Mouse (Mus musculus) liver, embryonic 15.5 days (tissue): ENCODE results near the gene Med9. TPM values are rescaled to one million over a fixed set of nuclear protein-coding genes. Genes with fewer than 3 reads are reported as not detected.
A peak's percentile ranks its signal among the peaks of the same experiment; 100 is the strongest.

ENCODE experiments used
- ATAC-seq: fragments of 200-750 bp; cut with Nextera tagmentation; 2 replicates; pipeline ENCODE4 v1.8.0; 2017; ENCODE audit warnings: moderate number of reproducible peaks, mild to moderate bottlenecking, moderate library complexity; ENCODE audit not compliant: insufficient read depth
- H3K27ac ChIP-seq: fragments of 300-500 bp; sonication (generic); replicated peaks from 2 replicates; pipeline ENCODE4 v1.5.1; 2015; ENCODE audit warnings: mild to moderate bottlenecking, inconsistent platforms
- H3K27me3 ChIP-seq: fragments of 300-500 bp; sonication (generic); 2 replicates; pipeline ENCODE4 v1.6.1; 2015; ENCODE audit warnings: mild to moderate bottlenecking, inconsistent platforms
- H3K36me3 ChIP-seq: fragments of 300-500 bp; sonication (generic); replicated peaks from 2 replicates; pipeline ENCODE4 v1.6.1; 2015; ENCODE audit warnings: moderate library complexity, mild to moderate bottlenecking, inconsistent platforms
- H3K4me1 ChIP-seq: fragments of 300-500 bp; sonication (generic); replicated peaks from 2 replicates; pipeline ENCODE4 v1.6.1; 2015; ENCODE audit warnings: inconsistent platforms
- H3K4me2 ChIP-seq: fragments of 300-500 bp; sonication (generic); 2 replicates; pipeline ENCODE4 v1.6.1; 2015; ENCODE audit warnings: moderate library complexity, mild to moderate bottlenecking, inconsistent platforms
- H3K4me3 ChIP-seq: fragments of 300-500 bp; sonication (generic); replicated peaks from 2 replicates; pipeline ENCODE4 v1.5.1; 2015; ENCODE audit warnings: mild to moderate bottlenecking, inconsistent platforms
- H3K9ac ChIP-seq: fragments of 300-500 bp; sonication (generic); 2 replicates; pipeline ENCODE4 v1.6.1; 2015; ENCODE audit warnings: moderate library complexity, mild to moderate bottlenecking, inconsistent platforms
- H3K9me3 ChIP-seq: fragments of 300-500 bp; sonication (generic); replicated peaks from 2 replicates; pipeline ENCODE4 v1.6.1; 2016; ENCODE audit warnings: inconsistent platforms
- WGBS: fragments of 180-500 bp; shearing (Covaris S2); methylation state at CpG from one replicate; pipeline ENCODE4 v1.1.7; 2015; ENCODE audit warnings: mixed read lengths; ENCODE audit not compliant: insufficient replicate concordance; 5-methylcytosine and 5-hydroxymethylcytosine counted together
- polyA plus RNA-seq: library from polyadenylated mRNA; unstranded; fragments of >200 nt; fragmentation: Nextera tagmentation; extraction: Ambion mirVana; gene quantifications from 2 replicates; pipeline ENCODE4 v1.2.1, GENCODE M21; 2015

Gene Med9
- polyA plus RNA-seq, 1 experiment from 2014 or later: 19.6 TPM

GRCm38 (mm10) chr11:59919401-59919800 is 28.6 kb upstream of the Med9 start:
- peak overlapping the region; percentile 36 for H3K4me2 ChIP-seq
- H3K9ac ChIP-seq: no peak overlapping the region
- H3K27ac ChIP-seq: peak overlapping the region; percentile 57

GRCm38 (mm10) chr11:59920331-59920730 is 27.7 kb upstream of the Med9 start:
- Histone ChIP-seq H3K4me1 (peaks cover 30% of the 10 kb centered on the region), H3K36me3 (no peaks in the 10 kb centered on the region), H3K4me3 (no peak overlapping the region), H3K9ac (no peak overlapping the region), H3K9me3 (no peaks in the 10 kb centered on the region), H3K4me2 (peak overlapping the region; percentile 36), H3K27me3 (no peaks in the 10 kb centered on the region), H3K27ac (no peak overlapping the region)
- no peak; the same call in 1 of the 2 replicates for ATAC-seq
- WGBS: 13% methylated on average over 5 of the region's 5 CpGs

More at GRCm38 (mm10) chr11:59919401-59919800, 28.6 kb upstream of the Med9 start:
- peak; percentile 61 for ATAC-seq
- Histone ChIP-seq H3K27me3 (no peaks in the 10 kb centered on the region), H3K4me3 (no peak overlapping the region), H3K36me3 (no peaks in the 10 kb centered on the region), H3K4me1 (peaks cover 30% of the 10 kb centered on the region), H3K9me3 (no peaks in the 10 kb centered on the region)
- WGBS: 11% methylated on average over 3 of the region's 3 CpGs

GRCm38 (mm10) chr11:59921265-59921664 is 26.7 kb upstream of the Med9 start:
- Histone ChIP-seq H3K36me3 (no peaks in the 10 kb centered on the region), H3K4me1 (peaks cover 30% of the 10 kb centered on the region), H3K27me3 (no peaks in the 10 kb centered on the region), H3K4me3 (no peak overlapping the region), H3K4me2 (peak overlapping the region; percentile 36), H3K9me3 (no peaks in the 10 kb centered on the region), H3K9ac (no peak overlapping the region), H3K27ac (no peak overlapping the region)
- WGBS: 35% methylated on average over 7 of the region's 7 CpGs
- ATAC-seq: 0 out of 2 replicates have a peak, but pooled peaks have one; percentile 30

- Histone ChIP-seq H3K9me3 (no peaks in the 10 kb centered on the region), H3K9ac (no peak overlapping the region), H3K27me3 (peaks cover 11% of the 10 kb centered on the region; the same call in 1 of the 2 replicates), H3K4me2 (no peak overlapping the region), H3K4me3 (no peak overlapping the region), H3K27ac (no peak overlapping the region), H3K36me3 (no peaks in the 10 kb centered on the region), H3K4me1 (no peaks in the 10 kb centered on the region)
- WGBS: 57% methylated on average over 4 of the region's 4 CpGs
- ATAC-seq: no peak
Measured at GRCm38 (mm10) chr11:59930031-59930430, 18.0 kb upstream of the Med9 start.

- no peaks in the 10 kb centered on the region for H3K36me3 ChIP-seq
- WGBS: 49% methylated on average over 9 of the region's 9 CpGs
- no peaks in the 10 kb centered on the region for H3K9me3 ChIP-seq
- peaks cover 11% of the 10 kb centered on the region; the same call in 1 of the 2 replicates for H3K27me3 ChIP-seq
- H3K4me1 ChIP-seq: no peaks in the 10 kb centered on the region
- H3K4me2 ChIP-seq: no peak overlapping the region
- no peak overlapping the region for H3K27ac ChIP-seq
- H3K4me3 ChIP-seq: no peak overlapping the region
- no peak overlapping the region for H3K9ac ChIP-seq
- no peak for ATAC-seq
Measured at GRCm38 (mm10) chr11:59932560-59933337, 15.3 kb upstream of the Med9 start.

GRCm38 (mm10) chr11:59933943-59934342 is 14.1 kb upstream of the Med9 start:
- no peak overlapping the region for H3K27ac ChIP-seq
- 59% methylated on average over 12 of the region's 12 CpGs for WGBS

GRCm38 (mm10) chr11:59937023-59937422 is 11.0 kb upstream of the Med9 start:
- H3K4me1 ChIP-seq: peaks cover 18% of the 10 kb centered on the region
- ATAC-seq: no peak
- H3K27me3 ChIP-seq: peaks cover 4% of the 10 kb centered on the region; the same call in 1 of the 2 replicates
- no peaks in the 10 kb centered on the region for H3K9me3 ChIP-seq
- no peak overlapping the region for H3K4me3 ChIP-seq
- H3K36me3 ChIP-seq: no peaks in the 10 kb centered on the region
- no peak overlapping the region for H3K27ac ChIP-seq
- WGBS: 57% methylated on average over 3 of the region's 3 CpGs
- no peak overlapping the region for H3K9ac ChIP-seq
- H3K4me2 ChIP-seq: no peak overlapping the region

More at GRCm38 (mm10) chr11:59933943-59934342, 14.1 kb upstream of the Med9 start:
- Histone ChIP-seq H3K27me3 (peaks cover 11% of the 10 kb centered on the region; the same call in 1 of the 2 replicates), H3K9me3 (no peaks in the 10 kb centered on the region), H3K36me3 (no peaks in the 10 kb centered on the region), H3K4me3 (no peak overlapping the region), H3K4me1 (no peaks in the 10 kb centered on the region), H3K4me2 (no peak overlapping the region), H3K9ac (no peak overlapping the region)
- ATAC-seq: no peak

- H3K4me2 ChIP-seq: no peak overlapping the region
- no peak overlapping the region for H3K4me3 ChIP-seq
- no peaks in the 10 kb centered on the region for H3K9me3 ChIP-seq
- H3K27ac ChIP-seq: no peak overlapping the region
- no peak overlapping the region for H3K9ac ChIP-seq
- WGBS: 17% methylated on average over 2 of the region's 2 CpGs
- no peaks in the 10 kb centered on the region for H3K27me3 ChIP-seq
- H3K36me3 ChIP-seq: no peaks in the 10 kb centered on the region
- H3K4me1 ChIP-seq: peaks cover 24% of the 10 kb centered on the region
- ATAC-seq: no peak
Measured at GRCm38 (mm10) chr11:59937615-59938014, 10.4 kb upstream of the Med9 start.

GRCm38 (mm10) chr11:59939821-59940220 is 8.2 kb upstream of the Med9 start:
- 80% methylated on average over 1 of the region's 1 CpGs for WGBS
- Histone ChIP-seq H3K27ac (no peak overlapping the region), H3K4me2 (no peak overlapping the region), H3K36me3 (no peaks in the 10 kb centered on the region), H3K27me3 (no peaks in the 10 kb centered on the region), H3K4me3 (no peak overlapping the region), H3K4me1 (peaks cover 26% of the 10 kb centered on the region), H3K9ac (no peak overlapping the region), H3K9me3 (no peaks in the 10 kb centered on the region)
- no peak for ATAC-seq

GRCm38 (mm10) chr11:59940645-59941044 is 7.4 kb upstream of the Med9 start:
- ATAC-seq: 0 out of 2 replicates have a peak, but pooled peaks have one; percentile 25
- no peak overlapping the region for H3K4me2 ChIP-seq
- H3K9me3 ChIP-seq: no peaks in the 10 kb centered on the region
- H3K4me3 ChIP-seq: no peak overlapping the region
- H3K27ac ChIP-seq: 0 out of 2 replicates have a peak overlapping the region, but pooled peaks have one; percentile 39
- no peak overlapping the region for H3K9ac ChIP-seq
- H3K36me3 ChIP-seq: no peaks in the 10 kb centered on the region
- no peaks in the 10 kb centered on the region for H3K27me3 ChIP-seq
- 34% methylated on average over 3 of the region's 3 CpGs for WGBS
- peaks cover 26% of the 10 kb centered on the region for H3K4me1 ChIP-seq

- WGBS: under 1% methylated on average over 3 of the region's 3 CpGs
- no peak overlapping the region; the same call in 1 of the 2 replicates for H3K9ac ChIP-seq
- no peaks in the 10 kb centered on the region for H3K27me3 ChIP-seq
- ATAC-seq: peak; percentile 77
- H3K9me3 ChIP-seq: no peaks in the 10 kb centered on the region
- no peak overlapping the region for H3K4me3 ChIP-seq
- no peaks in the 10 kb centered on the region for H3K36me3 ChIP-seq
- H3K4me2 ChIP-seq: peak overlapping the region; percentile 34
- H3K27ac ChIP-seq: peak overlapping the region; percentile 39
- H3K4me1 ChIP-seq: peaks cover 26% of the 10 kb centered on the region
Measured at GRCm38 (mm10) chr11:59941391-59941790, 6.6 kb upstream of the Med9 start.
